Mouse (Mus musculus) neutrophil, adult 5-6 weeks (primary cell): ENCODE data around the gene Klhl32. TPM values are rescaled to one million over a fixed set of nuclear protein-coding genes. Genes with fewer than 3 reads are reported as not detected.
A peak's percentile ranks its signal among the peaks of the same experiment; 100 is the strongest.

ENCODE experiments used
- ATAC-seq: fragments of 151-379, 151-347 bp; 2 replicates; pipeline ENCODE4 v1.8.0; 2017; ENCODE audit warnings: mild to moderate bottlenecking, moderate TSS enrichment; ENCODE audit not compliant: insufficient number of reproducible peaks, poor library complexity, low FRiP score, severe bottlenecking; ENCODE audit errors: extremely low read depth
- total RNA-seq: library from RNA; stranded (forward); fragments of 200-1000 nt; gene quantifications from 2 replicates; pipeline ENCODE4 v1.2.3, GENCODE M21; 2017

Klhl32 gene
- total RNA-seq, 1 experiment from 2014 or later, result 0.23 TPM

GRCm38 (mm10) chr4:24577594-24577993 is 273.3 kb downstream of the Klhl32 start:
- ATAC-seq, result no peak

GRCm38 (mm10) chr4:24574276-24574675 is 276.6 kb downstream of the Klhl32 start:
- peak; percentile 64; the same call in 1 of the 2 replicates for ATAC-seq

- no peak for ATAC-seq
Measured at GRCm38 (mm10) chr4:24568989-24569556, 281.9 kb downstream of the Klhl32 start.

- ATAC-seq, result no peak
Measured at GRCm38 (mm10) chr4:24568026-24568425, 282.9 kb downstream of the Klhl32 start.

Other genes with a start within 250 kb of the Klhl32 start
- gene Ndufaf4, start 47.0 kb upstream of the Klhl32 start, total RNA-seq, result 9.0 and 10.6 TPM in 2 replicates
- gene Gpr63, start 115.3 kb upstream of the Klhl32 start, total RNA-seq, result not detected in 2 replicates